Mouse (Mus musculus): ENCODE data around the gene AL731706.1. TPM values are rescaled to one million over a fixed set of nuclear protein-coding genes. Genes with fewer than 3 reads are reported as not detected.
A peak's percentile ranks its signal among the peaks of the same experiment; 100 is the strongest.

Gene AL731706.1
- 5.8 and 20.7 TPM in 2 replicates for total RNA-seq (2015)
- total RNA-seq (2017) = 9.9 and 21.6 TPM in 2 replicates

GRCm38 (mm10) chr2:136891068-136891950, at the start of gene AL731706.1, which contains the start of the genes Slx4ip and Mkks:
AL731706.1 (minus strand) TSS chr2:136891389.
Slx4ip (plus strand) TSS chr2:136891218.
Mkks (minus strand) TSS chr2:136891389.
- peak; percentile 73 for ATAC-seq (replicated peaks; ENCODE audit: poor library complexity)

GRCm38 (mm10) chr2:136938249-136938648, 47.1 kb upstream of the AL731706.1 start:
- no peak for ATAC-seq (replicated peaks; ENCODE audit: poor library complexity)

GRCm38 (mm10) chr2:136936391-136937288, 45.5 kb upstream of the AL731706.1 start:
- ATAC-seq (replicated peaks; ENCODE audit: poor library complexity) = peak; percentile 94

- ATAC-seq (replicated peaks; ENCODE audit: poor library complexity) = peak; percentile 90
These were observed 29.8 kb upstream of the AL731706.1 start for GRCm38 (mm10) chr2:136921003-136921408.

DNA sequence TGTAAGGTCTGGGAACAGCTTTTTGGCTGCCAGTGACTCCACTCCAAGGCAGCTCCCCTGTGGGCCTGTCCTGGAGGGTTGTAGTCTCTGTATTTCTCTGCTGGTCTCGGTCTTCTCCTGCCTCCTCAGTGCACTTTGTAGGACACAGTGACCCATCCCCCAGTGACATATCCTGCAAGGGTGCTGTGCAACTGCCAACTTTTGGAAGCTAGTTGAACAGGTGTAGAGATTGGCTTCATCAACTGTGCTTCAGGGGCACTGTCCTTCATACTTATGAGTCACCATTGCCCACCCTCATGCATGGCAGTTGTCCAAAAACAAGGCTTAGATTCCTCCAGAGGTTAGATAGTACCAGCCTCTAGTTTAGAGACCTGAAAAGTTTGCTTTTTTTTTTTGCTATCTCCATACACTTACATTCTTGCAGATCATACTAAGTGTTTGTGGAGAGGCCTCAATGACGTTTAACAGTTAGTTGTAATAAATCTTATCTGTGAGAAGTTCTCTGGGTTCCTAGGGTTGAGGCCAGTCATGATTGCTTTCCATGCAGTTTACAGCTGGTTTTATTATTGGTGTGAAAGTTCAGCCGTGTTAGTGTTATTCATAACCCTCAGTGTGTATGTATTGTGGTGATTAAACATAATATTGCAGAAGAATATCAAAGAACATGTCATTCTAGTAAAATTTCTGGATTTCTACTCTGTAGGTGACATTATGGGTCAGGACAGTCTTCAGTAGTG, 29.2 kb upstream of the AL731706.1 start:
- ATAC-seq (replicated peaks; ENCODE audit: poor library complexity) = no peak

GRCm38 (mm10) chr2:136919433-136919832, 28.2 kb upstream of the AL731706.1 start:
- no peak for ATAC-seq (replicated peaks; ENCODE audit: poor library complexity)

DNA sequence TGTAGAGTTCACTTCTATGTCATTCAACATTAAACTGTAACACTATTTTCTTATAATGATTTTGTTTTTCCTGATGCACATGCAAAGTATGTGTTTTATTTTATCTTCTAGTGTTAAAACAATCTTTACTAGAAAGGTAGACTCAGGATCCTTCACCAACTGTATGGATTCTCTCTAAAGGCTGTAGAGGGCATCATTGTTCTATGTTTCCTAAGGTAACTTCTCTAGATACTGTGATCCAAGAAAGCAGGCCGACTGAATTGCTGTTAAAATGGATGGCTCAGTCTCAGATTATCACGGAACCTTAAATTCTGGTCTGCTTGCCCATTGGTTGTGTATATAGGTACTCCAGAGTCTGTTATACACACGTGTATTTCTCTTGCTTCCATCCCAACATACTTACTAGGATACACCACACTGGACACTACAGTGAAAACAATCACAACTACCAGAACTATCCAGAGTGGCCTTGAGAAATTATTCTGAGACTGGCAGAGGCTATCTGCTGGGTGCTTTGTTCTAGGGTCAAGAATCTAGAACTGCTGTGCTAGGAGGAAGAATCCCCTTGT, 23.2 kb upstream of the AL731706.1 start:
- ATAC-seq (replicated peaks; ENCODE audit: poor library complexity) = peak; percentile 57

- no peak for ATAC-seq (replicated peaks; ENCODE audit: poor library complexity)
These were observed 21.8 kb upstream of the AL731706.1 start for GRCm38 (mm10) chr2:136913021-136913420.

DNA sequence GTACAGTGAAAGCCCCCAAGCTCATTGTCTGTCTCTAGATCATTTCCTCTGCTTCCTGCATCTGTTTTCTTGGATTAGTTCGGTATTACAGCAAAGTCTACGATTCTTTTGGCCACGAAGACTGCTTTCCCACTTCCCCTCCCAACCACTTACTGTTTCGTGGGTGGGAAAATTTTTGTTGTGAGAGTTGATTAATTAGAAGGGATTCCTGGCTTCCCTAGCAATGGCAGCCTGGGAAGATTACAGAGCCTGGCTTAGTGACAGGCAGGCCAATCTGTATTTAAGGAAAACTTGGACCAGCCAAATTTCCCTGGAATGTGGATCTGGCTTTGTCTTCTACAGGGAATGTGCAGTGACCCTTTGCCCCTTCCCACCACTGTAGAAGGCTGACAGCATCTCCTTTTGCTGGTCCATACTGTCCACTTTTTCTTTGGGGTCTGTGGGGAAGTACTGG, 20.8 kb upstream of the AL731706.1 start:
- no peak for ATAC-seq (replicated peaks; ENCODE audit: poor library complexity)

DNA sequence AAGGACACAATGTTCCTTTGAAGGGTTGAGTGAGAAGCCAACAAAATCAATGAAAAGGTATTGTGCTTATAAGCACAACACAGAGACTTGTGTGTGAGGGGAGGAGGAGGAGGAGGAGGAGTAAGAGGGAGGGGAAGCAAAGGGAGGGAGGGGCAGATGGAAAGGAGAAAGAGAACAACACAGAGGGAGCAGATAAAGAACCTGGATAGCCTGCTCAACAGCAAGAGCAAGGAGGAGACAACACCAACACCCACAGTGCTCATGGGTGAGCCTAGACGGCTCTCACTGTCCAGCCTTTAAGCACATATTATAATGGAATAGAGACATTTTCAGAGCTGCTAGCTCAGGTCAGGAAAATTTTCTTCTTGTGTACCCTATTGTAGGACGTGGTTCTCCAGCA, 18.1 kb upstream of the AL731706.1 start:
- ATAC-seq (replicated peaks; ENCODE audit: poor library complexity) = peak; percentile 57; the same call in 1 of the 2 replicates

- no peak for ATAC-seq (replicated peaks; ENCODE audit: poor library complexity)
These were observed 17.4 kb upstream of the AL731706.1 start for GRCm38 (mm10) chr2:136908596-136908995.

- ATAC-seq (replicated peaks; ENCODE audit: poor library complexity) = no peak
These were observed 4.9 kb upstream of the AL731706.1 start for GRCm38 (mm10) chr2:136896131-136896530.

- ATAC-seq (replicated peaks; ENCODE audit: poor library complexity) = no peak
These were observed 3.3 kb upstream of the AL731706.1 start for GRCm38 (mm10) chr2:136894494-136894893.

DNA sequence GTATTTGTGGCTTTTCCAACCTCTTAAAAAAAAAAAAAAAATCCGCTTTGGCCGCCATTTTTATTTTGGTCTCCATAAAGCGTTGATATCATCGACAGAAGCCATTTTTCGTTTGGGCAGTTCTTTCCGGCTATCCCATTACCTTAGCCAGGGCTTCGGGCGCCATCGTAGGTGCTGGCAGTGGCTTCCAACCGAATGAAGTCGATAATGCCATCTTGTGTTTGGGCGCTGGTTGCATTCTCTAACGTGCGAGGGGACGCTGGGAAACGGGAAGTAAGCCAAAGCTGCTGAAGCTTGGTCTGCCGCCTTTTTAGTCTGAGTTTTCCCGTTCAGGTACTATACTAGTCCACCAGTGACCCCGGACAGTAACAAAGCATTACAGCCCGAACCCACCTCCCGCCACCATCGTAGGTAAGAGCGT, 772 bp upstream of the AL731706.1 start:
- ATAC-seq (replicated peaks; ENCODE audit: poor library complexity) = peak; percentile 78

DNA sequence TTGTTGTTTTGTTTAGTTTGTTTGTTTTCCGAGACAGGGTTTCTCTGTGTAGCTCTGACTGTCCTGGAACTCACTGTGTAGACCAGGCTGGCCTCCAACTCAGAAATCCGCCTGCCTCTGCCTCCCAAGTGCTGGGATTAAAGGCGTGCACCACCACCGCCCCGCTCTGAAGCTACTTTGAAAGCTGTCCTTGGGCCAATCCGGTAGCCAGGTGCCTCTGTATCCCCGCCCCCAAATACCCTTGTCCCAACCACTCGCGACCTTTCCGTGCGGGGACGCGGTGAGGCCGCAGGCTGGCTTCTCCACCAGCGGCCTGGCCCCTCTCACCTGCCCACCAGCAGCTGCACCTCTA, 497 bp downstream of the AL731706.1 start:
- ATAC-seq (replicated peaks; ENCODE audit: poor library complexity) = peak; percentile 53

DNA sequence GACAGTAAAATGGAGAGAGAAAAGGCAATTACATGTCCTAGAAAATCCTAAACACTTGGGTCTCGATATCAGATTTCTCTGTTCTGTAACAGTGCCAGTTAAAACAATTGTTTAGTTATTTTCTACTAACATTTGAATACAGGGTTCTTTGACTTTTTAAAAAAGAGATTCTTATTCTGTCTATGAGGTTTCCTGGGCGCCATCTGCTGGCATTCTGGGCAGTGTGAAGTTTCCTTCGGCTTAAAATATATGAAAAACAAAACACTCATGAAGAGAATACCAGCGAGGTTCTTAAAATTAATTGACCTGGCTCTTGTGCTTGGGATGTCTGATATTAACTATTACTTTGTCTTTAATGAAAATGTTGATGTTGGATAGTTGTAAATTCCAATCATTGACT, 4.3 kb downstream of the AL731706.1 start:
- ATAC-seq (replicated peaks; ENCODE audit: poor library complexity) = no peak

- no peak for ATAC-seq (replicated peaks; ENCODE audit: poor library complexity)
These were observed 5.6 kb downstream of the AL731706.1 start, which contains the start of gene AL731706.2 for GRCm38 (mm10) chr2:136885579-136885978. AL731706.2 (minus strand) TSS chr2:136885679.

GRCm38 (mm10) chr2:136854543-136855388, 36.4 kb downstream of the AL731706.1 start:
- ATAC-seq (replicated peaks; ENCODE audit: poor library complexity) = no peak

DNA sequence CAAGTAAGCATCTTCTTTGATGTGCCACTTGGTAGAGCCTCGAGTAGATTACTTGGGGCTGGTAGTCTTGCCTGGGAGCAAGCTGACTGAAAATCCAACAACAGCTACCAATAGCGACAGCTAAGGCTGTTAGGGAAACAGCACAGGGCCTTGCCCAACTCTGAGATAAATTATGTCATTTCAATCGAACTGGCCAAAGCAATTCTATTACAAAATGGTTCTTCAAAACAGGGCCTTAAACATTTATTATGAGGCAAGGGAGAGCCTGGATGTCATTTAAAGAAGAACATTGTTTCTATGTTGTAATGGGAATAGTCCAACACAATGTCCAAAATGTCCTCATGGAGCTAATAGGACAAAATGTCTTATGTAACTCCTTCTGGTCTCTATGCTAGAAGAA, 40.8 kb downstream of the AL731706.1 start:
- ATAC-seq (replicated peaks; ENCODE audit: poor library complexity) = no peak
